Mouse (Mus musculus) MEL (cell line): Measurements from ENCODE around the gene Fap. TPM values are rescaled to one million over a fixed set of nuclear protein-coding genes. Genes with fewer than 3 reads are reported as not detected.
A peak's percentile ranks its signal among the peaks of the same experiment; 100 is the strongest.

Experiments
- DNase-seq: peaks from one replicate; pipeline ENCODE4 v3.0.0; 2011; ENCODE audit warnings: low read depth, low spot score
- H3K27ac ChIP-seq: 2 replicates; pipeline ENCODE4 v1.5.1; 2012; ENCODE audit warnings: low read depth, mild to moderate bottlenecking, control low read depth, low read length, moderate library complexity; ENCODE audit not compliant: control insufficient read depth
- H3K27me3 ChIP-seq, 2 experiments: fragments of 150-350 bp in 1 of 2; sonication (generic) in 1 of 2; 2 replicates each; pipeline ENCODE4 v1.6.1; 2012; ENCODE audit warnings: low read length in 2 of 2, mild to moderate bottlenecking in 2 of 2, improper control_type of control experiment in 1 of 2, moderate library complexity in 1 of 2; ENCODE audit not compliant: insufficient read depth in 2 of 2, control insufficient read depth in 1 of 2
- H3K36me3 ChIP-seq, 2 experiments: 2 replicates each; pipeline ENCODE4 v1.6.1; 2012 to 2014; ENCODE audit warnings: low read length in 2 of 2, improper control_type of control experiment in 1 of 2, inconsistent platforms in 1 of 2, mild to moderate bottlenecking in 1 of 2; ENCODE audit not compliant: insufficient read depth in 2 of 2, control insufficient read depth in 1 of 2
- H3K4me1 ChIP-seq, 2 experiments: fragments of 150-350 bp in 1 of 2; sonication (generic) in 1 of 2; 2 replicates each; pipeline ENCODE4 v1.6.1; 2012; ENCODE audit warnings: low read length in 2 of 2, improper control_type of control experiment in 1 of 2, mild to moderate bottlenecking in 1 of 2; ENCODE audit not compliant: insufficient read depth in 2 of 2, control insufficient read depth in 1 of 2
- H3K4me3 ChIP-seq, 2 experiments: fragments of 150-350 bp in 1 of 2; sonication (generic) in 1 of 2; 2 replicates each; pipeline ENCODE4 v1.5.1; 2012; ENCODE audit warnings: low read depth in 2 of 2, low read length in 2 of 2, mild to moderate bottlenecking in 2 of 2, moderate library complexity in 2 of 2, control low read depth in 1 of 2, improper control_type of control experiment in 1 of 2; ENCODE audit not compliant: control insufficient read depth in 1 of 2, insufficient read depth in 1 of 2
- H3K79me2 ChIP-seq: 2 replicates; pipeline ENCODE4 v1.6.1; 2012; ENCODE audit warnings: mild to moderate bottlenecking, low read length, moderate library complexity; ENCODE audit not compliant: control insufficient read depth, poor library complexity, insufficient read depth
- H3K9ac ChIP-seq: 2 replicates; pipeline ENCODE4 v1.6.1; 2012; ENCODE audit warnings: low read depth, mild to moderate bottlenecking, control low read depth, low read length, moderate library complexity; ENCODE audit not compliant: control insufficient read depth, poor library complexity, severe bottlenecking
- H3K9me3 ChIP-seq: fragments of 150-350 bp; sonication (generic); replicated peaks from 2 replicates; pipeline ENCODE4 v1.6.1; 2012; ENCODE audit warnings: mild to moderate bottlenecking, low read length, improper control_type of control experiment, moderate library complexity; ENCODE audit not compliant: insufficient read depth
- BHLHE40 ChIP-seq: IDR thresholded peaks from 2 replicates; pipeline ENCODE4 v1.6.1; 2012; ENCODE audit warnings: low read depth, mild to moderate bottlenecking, inconsistent platforms, low read length, improper control_type of control experiment, borderline replicate concordance
- CHD1 ChIP-seq: IDR thresholded peaks from 2 replicates; pipeline ENCODE4 v1.6.1; 2012; ENCODE audit warnings: low read depth, mild to moderate bottlenecking, inconsistent platforms, low read length, improper control_type of control experiment
- CTCF ChIP-seq, 3 experiments: IDR thresholded peaks in 2 of 3; conservative IDR thresholded peaks in 1 of 3; 2 replicates each; pipeline ENCODE4 v1.5.1; 2011 to 2012; ENCODE audit warnings: low read length in 3 of 3, low read depth in 2 of 3, mild to moderate bottlenecking in 2 of 3, improper control_type of control experiment in 1 of 3, inconsistent platforms in 1 of 3, mixed read lengths in 1 of 3, moderate library complexity in 1 of 3; ENCODE audit not compliant: control insufficient read depth in 1 of 3, insufficient read depth in 1 of 3, poor library complexity in 1 of 3, severe bottlenecking in 1 of 3
- ELF1 ChIP-seq: IDR thresholded peaks from 2 replicates; pipeline ENCODE4 v1.6.1; 2014; ENCODE audit warnings: low read depth, mild to moderate bottlenecking, inconsistent platforms, low read length, improper control_type of control experiment, moderate library complexity
- ETS1 ChIP-seq: IDR thresholded peaks from 2 replicates; pipeline ENCODE4 v1.6.1; 2012; ENCODE audit warnings: low read depth, mild to moderate bottlenecking, inconsistent platforms, low read length, improper control_type of control experiment, moderate library complexity
- GABPA ChIP-seq: IDR thresholded peaks from 2 replicates; pipeline ENCODE4 v1.6.1; 2012; ENCODE audit warnings: low read depth, mild to moderate bottlenecking, inconsistent platforms, low read length, improper control_type of control experiment, moderate library complexity
- HCFC1 ChIP-seq: IDR thresholded peaks from 2 replicates; pipeline ENCODE4 v1.6.1; 2012; ENCODE audit warnings: low read depth, mild to moderate bottlenecking, inconsistent platforms, low read length, improper control_type of control experiment, moderate library complexity
- JUND ChIP-seq: IDR thresholded peaks from 2 replicates; pipeline ENCODE4 v1.6.1; 2011; ENCODE audit warnings: low read depth, mild to moderate bottlenecking, improper control_type of control experiment, low read length
- MAFK ChIP-seq: IDR thresholded peaks from 2 replicates; pipeline ENCODE4 v1.6.1; 2011; ENCODE audit warnings: low read depth, mild to moderate bottlenecking, low read length, improper control_type of control experiment, borderline replicate concordance
- MAX ChIP-seq: IDR thresholded peaks from 2 replicates; pipeline ENCODE4 v1.6.1; 2011; ENCODE audit warnings: low read length, improper control_type of control experiment
- MAZ ChIP-seq: IDR thresholded peaks from 2 replicates; pipeline ENCODE4 v1.6.1; 2012; ENCODE audit warnings: low read depth, mild to moderate bottlenecking, inconsistent platforms, low read length, improper control_type of control experiment
- MEF2A ChIP-seq: IDR thresholded peaks from 2 replicates; pipeline ENCODE4 v1.6.1; 2014; ENCODE audit warnings: low read depth, mild to moderate bottlenecking, inconsistent platforms, low read length, improper control_type of control experiment; ENCODE audit not compliant: poor library complexity, insufficient replicate concordance, severe bottlenecking; ENCODE audit errors: extremely low read depth
- MXI1 ChIP-seq: IDR thresholded peaks from 2 replicates; pipeline ENCODE4 v1.6.1; 2011; ENCODE audit warnings: mild to moderate bottlenecking, low read depth, low read length, improper control_type of control experiment
- MYB ChIP-seq: IDR thresholded peaks from 2 replicates; pipeline ENCODE4 v1.6.1; 2011; ENCODE audit warnings: mild to moderate bottlenecking, low read depth, low read length, improper control_type of control experiment
- MYC ChIP-seq: IDR thresholded peaks from 2 replicates; pipeline ENCODE4 v1.6.1; 2011; ENCODE audit warnings: low read depth, mild to moderate bottlenecking, low read length, improper control_type of control experiment, moderate library complexity
- NELFE ChIP-seq: IDR thresholded peaks from 2 replicates; pipeline ENCODE4 v1.6.1; 2011; ENCODE audit warnings: low read depth, low read length, improper control_type of control experiment
- NRF1 ChIP-seq: IDR thresholded peaks from 2 replicates; pipeline ENCODE4 v1.6.1; 2014; ENCODE audit warnings: low read depth, mild to moderate bottlenecking, inconsistent platforms, low read length, improper control_type of control experiment, moderate library complexity; ENCODE audit not compliant: poor library complexity, insufficient read depth, severe bottlenecking
- POLR2A ChIP-seq, 2 experiments: IDR thresholded peaks; 2 replicates each; pipeline ENCODE4 v1.6.1; 2011 to 2012; ENCODE audit warnings: low read length in 2 of 2, mild to moderate bottlenecking in 2 of 2, control low read depth in 1 of 2, improper control_type of control experiment in 1 of 2, low read depth in 1 of 2, moderate library complexity in 1 of 2; ENCODE audit not compliant: control insufficient read depth in 1 of 2, insufficient read depth in 1 of 2, poor library complexity in 1 of 2
- RAD21 ChIP-seq: IDR thresholded peaks from 2 replicates; pipeline ENCODE4 v1.6.1; 2011; ENCODE audit warnings: mild to moderate bottlenecking, low read depth, low read length, improper control_type of control experiment
- RCOR1 ChIP-seq: IDR thresholded peaks from 2 replicates; pipeline ENCODE4 v1.6.1; 2012; ENCODE audit warnings: low read depth, mild to moderate bottlenecking, inconsistent platforms, low read length, improper control_type of control experiment
- SIN3A ChIP-seq: IDR thresholded peaks from 2 replicates; pipeline ENCODE4 v1.6.1; 2012; ENCODE audit warnings: low read length, improper control_type of control experiment, inconsistent platforms
- SMC3 ChIP-seq: IDR thresholded peaks from 2 replicates; pipeline ENCODE4 v1.6.1; 2011; ENCODE audit warnings: low read depth, low read length, improper control_type of control experiment
- TAL1 ChIP-seq: IDR thresholded peaks from 2 replicates; pipeline ENCODE4 v1.6.1; 2012; ENCODE audit warnings: mild to moderate bottlenecking, inconsistent platforms, low read length, moderate library complexity, mixed read lengths
- TBP ChIP-seq: IDR thresholded peaks from 2 replicates; pipeline ENCODE4 v1.8.0; 2011; ENCODE audit warnings: low read depth, low read length, improper control_type of control experiment
- TCF12 ChIP-seq: IDR thresholded peaks from 2 replicates; pipeline ENCODE4 v1.6.1; 2014; ENCODE audit warnings: low read depth, mild to moderate bottlenecking, inconsistent platforms, low read length, improper control_type of control experiment, moderate library complexity
- UBTF ChIP-seq: IDR thresholded peaks from 2 replicates; pipeline ENCODE4 v1.6.1; 2012; ENCODE audit warnings: low read depth, mild to moderate bottlenecking, inconsistent platforms, low read length, improper control_type of control experiment, moderate library complexity, borderline replicate concordance; ENCODE audit not compliant: insufficient read depth
- USF1 ChIP-seq: IDR thresholded peaks from 2 replicates; pipeline ENCODE4 v1.6.1; 2014; ENCODE audit warnings: low read depth, mild to moderate bottlenecking, inconsistent platforms, low read length, improper control_type of control experiment, moderate library complexity
- USF2 ChIP-seq, 2 experiments: IDR thresholded peaks; 2 replicates each; pipeline ENCODE4 v1.6.1; 2011 to 2012; ENCODE audit warnings: improper control_type of control experiment in 2 of 2, low read length in 2 of 2, borderline replicate concordance in 1 of 2, inconsistent platforms in 1 of 2, low read depth in 1 of 2, mild to moderate bottlenecking in 1 of 2; ENCODE audit not compliant: insufficient read depth in 1 of 2
- ZKSCAN1 ChIP-seq: IDR thresholded peaks from 2 replicates; pipeline ENCODE4 v1.6.1; 2012; ENCODE audit warnings: low read depth, mild to moderate bottlenecking, inconsistent platforms, low read length, improper control_type of control experiment, moderate library complexity
- polyA plus RNA-seq, 2 experiments: library from polyadenylated mRNA; stranded (reverse) in 1 of 2; unstranded in 1 of 2; fragments of >175 nt in 1 of 2; fragments of >200 nt in 1 of 2; gene quantifications; 2 replicates each; pipeline versions ENCODE4 v1.2.1 to v1.2.4; 2012; ENCODE audit warnings: low replicate concordance in 2 of 2, low read depth in 1 of 2; ENCODE audit not compliant: insufficient read length in 2 of 2, insufficient read depth in 1 of 2, missing spikeins in 1 of 2
- total RNA-seq: library from RNA; depleted of rRNA; stranded (reverse); fragments of 300-350 nt; gene quantifications from 2 replicates; pipeline ENCODE4 v1.2.3, GENCODE M21; 2012

Fap gene
- total and polyA plus RNA-seq, 3 experiments: 0.17 to 0.23 TPM; not detected in 1

DNA sequence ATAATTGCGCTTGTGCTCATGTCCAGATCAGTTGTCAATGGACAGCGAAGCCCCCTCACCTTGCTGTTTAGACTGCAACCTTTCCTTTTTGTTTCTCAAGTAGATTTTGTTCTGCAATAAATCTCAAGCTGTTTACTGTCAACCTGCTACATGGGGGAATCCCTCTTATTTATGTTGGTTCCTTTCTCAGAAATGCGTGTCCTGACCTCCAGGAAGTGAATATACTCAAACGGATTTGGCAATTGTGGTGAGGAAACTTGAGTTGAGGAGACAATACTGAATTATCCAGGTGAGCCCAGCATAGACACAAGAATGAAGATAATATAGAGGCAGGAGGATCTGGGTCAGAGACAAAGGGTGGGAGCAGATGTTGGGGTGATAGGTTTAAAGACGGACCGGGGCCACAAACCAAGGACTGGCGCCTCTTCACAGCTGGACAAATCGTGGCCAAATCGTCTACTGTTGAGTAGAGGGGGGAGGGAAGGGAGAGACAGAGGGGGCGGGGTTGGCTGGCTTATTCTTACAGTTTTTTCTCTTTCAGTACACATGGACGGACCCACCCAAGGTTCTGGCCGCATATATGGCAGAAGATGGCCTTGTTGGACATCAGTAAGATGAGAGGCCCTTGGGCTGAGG, 112.9 kb downstream of the Fap start:
- Histone ChIP-seq H3K4me3 (0 out of 4 replicates have a peak overlapping the region, but pooled peaks of 1 of the 2 experiments have one; percentile 11), H3K27me3 (no peaks in the 10 kb centered on the region), H3K9ac (peak overlapping the region; percentile 38), H3K79me2 (no peaks in the 10 kb centered on the region), H3K4me1 (peaks cover 6 to 12% of the 10 kb centered on the region in 2 experiments), H3K36me3 (peaks cover 0 to 8% of the 10 kb centered on the region in 2 experiments; a peak in 2 of 4 replicates), H3K9me3 (no peaks in the 10 kb centered on the region), H3K27ac (peak overlapping the region; percentile 43)
- TF ChIP-seq SIN3A (peak; percentile 9; the same call in 1 of the 2 replicates), ZKSCAN1 (no peak)
- DNase-seq: no peak

DNA sequence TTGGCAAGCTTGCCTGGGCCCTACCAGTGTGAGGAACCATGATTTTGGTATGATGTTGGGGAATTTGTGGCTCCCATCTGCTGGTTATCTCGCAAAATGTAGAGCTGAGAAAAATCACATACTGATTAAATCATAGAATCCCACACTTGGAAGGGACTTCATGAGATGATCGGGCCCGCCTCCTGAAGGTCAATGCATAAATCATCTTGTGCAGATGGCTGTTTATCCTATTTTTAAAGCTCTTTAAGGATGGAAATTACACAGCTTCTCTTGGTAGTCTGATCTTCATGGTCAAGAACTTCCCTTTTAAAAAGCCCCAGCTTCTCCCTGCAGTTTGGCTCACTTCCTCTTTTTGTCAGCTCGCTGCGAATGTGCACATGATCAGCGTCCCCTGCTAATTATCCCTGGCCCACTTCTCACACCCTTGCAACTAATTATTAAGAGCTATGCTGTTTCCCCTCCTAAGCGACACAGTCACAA, 113.6 kb downstream of the Fap start:
- peak overlapping the region; percentile 57 for H3K9ac ChIP-seq
- no peaks in the 10 kb centered on the region for H3K79me2 ChIP-seq
- DNase-seq: peak; percentile 92
- H3K9me3 ChIP-seq: no peaks in the 10 kb centered on the region
- H3K4me3 ChIP-seq: peak overlapping the region; percentile 56 to 59
- H3K36me3 ChIP-seq: peaks cover 0 to 8% of the 10 kb centered on the region in 2 experiments; a peak in 2 of 4 replicates
- no peaks in the 10 kb centered on the region for H3K27me3 ChIP-seq
- H3K27ac ChIP-seq: peak overlapping the region; percentile 84
- H3K4me1 ChIP-seq: peaks cover 6 to 12% of the 10 kb centered on the region in 2 experiments
- TF ChIP-seq TAL1: 0 out of 2 replicates have a peak, but pooled peaks have one; percentile 6
- peak; percentile 70; the same call in 1 of the 2 replicates for TF ChIP-seq RCOR1
- TF ChIP-seq MAZ: 0 out of 2 replicates have a peak, but pooled peaks have one; percentile 44
- peak; percentile 74 for TF ChIP-seq USF1
- peak; percentile 42 for TF ChIP-seq SMC3
- TF ChIP-seq HCFC1: 0 out of 2 replicates have a peak, but pooled peaks have one; percentile 6
- peak; percentile 51; the same call in 1 of the 2 replicates for TF ChIP-seq TBP
- TF ChIP-seq MXI1: peak; percentile 61; the same call in 1 of the 2 replicates
- TF ChIP-seq MYB: no peak
- no peak for TF ChIP-seq CTCF (IDR thresholded peaks at IDR 0.05 in 2 of 3, conservative IDR thresholded peaks at IDR 0.05 in 1 of 3; ENCODE audit: control insufficient read depth in 1 of 3, insufficient read depth in 1 of 3, low read depth in 2 of 3, low read length in 3 of 3, poor library complexity in 1 of 3, severe bottlenecking in 1 of 3)
- TF ChIP-seq ELF1: no peak
- no peak for TF ChIP-seq MAFK
- peak; percentile 81 for TF ChIP-seq MYC
- no peak for TF ChIP-seq ZKSCAN1
- TF ChIP-seq RAD21: peak; percentile 9
- TF ChIP-seq POLR2A (IDR thresholded peaks at IDR 0.05; ENCODE audit: control insufficient read depth in 1 of 2, insufficient read depth in 1 of 2, low read depth in 1 of 2, low read length in 2 of 2, poor library complexity in 1 of 2): peak in 1 of 2 experiments; percentile 31; a peak in 1 of 4 replicates
- peak; percentile 89; the same call in 1 of the 2 replicates for TF ChIP-seq BHLHE40
- TF ChIP-seq MAX: peak; percentile 65; the same call in 1 of the 2 replicates
- no peak for TF ChIP-seq USF2 (IDR thresholded peaks at IDR 0.05; ENCODE audit: borderline replicate concordance in 1 of 2, insufficient read depth in 1 of 2, low read depth in 1 of 2, low read length in 2 of 2)
- no peak for TF ChIP-seq MEF2A
- no peak for TF ChIP-seq CHD1
- TF ChIP-seq JUND: no peak
- no peak for TF ChIP-seq UBTF
- TF ChIP-seq NELFE: no peak
- TF ChIP-seq NRF1: no peak
- TF ChIP-seq GABPA: no peak
- peak; percentile 64; the same call in 1 of the 2 replicates for TF ChIP-seq ETS1
- peak; percentile 52 for TF ChIP-seq TCF12
